Mouse (Mus musculus) bone marrow, adult 2 months (tissue): ENCODE data around the gene Snorc. TPM values are rescaled to one million over a fixed set of nuclear protein-coding genes. Genes with fewer than 3 reads are reported as not detected.
A peak's percentile ranks its signal among the peaks of the same experiment; 100 is the strongest.
"Not testable (repeated sequence)": the region's sequence is repeated elsewhere in the genome, so short reads cannot be mapped to it uniquely, and the experiment has no call there.

Source experiments
- H3K27ac ChIP-seq: fragments of 200-500 bp; 2 replicates; pipeline ENCODE4 v1.5.1; 2012; ENCODE audit warnings: low read depth, mild to moderate bottlenecking, control low read depth, inconsistent platforms, low read length; ENCODE audit not compliant: control insufficient read depth, poor library complexity, insufficient read depth
- H3K4me1 ChIP-seq: fragments of 200-500 bp; 2 replicates; pipeline ENCODE4 v1.6.1; 2011; ENCODE audit warnings: low read length; ENCODE audit not compliant: control insufficient read depth, insufficient read depth
- H3K4me3 ChIP-seq: fragments of 200-500 bp; replicated peaks from 2 replicates; pipeline ENCODE3; 2011; ENCODE audit warnings: mild to moderate bottlenecking, low read depth, low read length, control low read depth; ENCODE audit not compliant: control insufficient read depth
- CTCF ChIP-seq: fragments of 200-500 bp; IDR thresholded peaks from 2 replicates; pipeline ENCODE4 v1.5.1; 2011; ENCODE audit warnings: low read length, control low read depth; ENCODE audit not compliant: control insufficient read depth, insufficient read depth
- POLR2A ChIP-seq: fragments of 200-500 bp; IDR thresholded peaks from 2 replicates; pipeline ENCODE4 v1.6.1; 2011; ENCODE audit warnings: low read depth, mild to moderate bottlenecking, control low read depth, low read length, borderline replicate concordance; ENCODE audit not compliant: control insufficient read depth
- WGBS: fragments of 180-500 bp; shearing (Covaris S2); methylation state at CpG from one replicate; pipeline ENCODE4 v1.1.7; 2018; 5-methylcytosine and 5-hydroxymethylcytosine counted together
- polyA plus RNA-seq: library from polyadenylated mRNA; stranded (reverse); fragments of >200 nt; gene quantifications from 2 replicates; pipeline ENCODE4 v1.2.4, GENCODE M21; 2011; ENCODE audit warnings: low replicate concordance; ENCODE audit not compliant: missing spikeins, insufficient read depth, insufficient read length

Gene Snorc
- polyA plus RNA-seq, result not detected in 2 replicates

GRCm38 (mm10) chr1:87469971-87470370 lies at the start of gene Snorc:
TSS of gene Snorc (plus strand) at chr1:87470271.
- not testable (repeated sequence) for H3K4me3 ChIP-seq, H3K4me1 ChIP-seq, H3K27ac ChIP-seq
- 89% methylated on average over 9 of the region's 10 CpGs for WGBS

- TF ChIP-seq CTCF (no peak), POLR2A (no peak)
- 91% methylated on average over 2 of the region's 2 CpGs for WGBS
- Histone ChIP-seq H3K4me3 (no peak overlapping the region), H3K27ac (no peak overlapping the region), H3K4me1 (no peaks in the 10 kb centered on the region)
Measured at GRCm38 (mm10) chr1:87435125-87435524, 34.9 kb upstream of the Snorc start.

- H3K4me1 ChIP-seq, result no peaks in the 10 kb centered on the region
- H3K27ac ChIP-seq, result no peak overlapping the region
- no peak overlapping the region for H3K4me3 ChIP-seq
- WGBS, result 71% methylated on average over 6 of the region's 6 CpGs
- TF ChIP-seq POLR2A, result no peak
- TF ChIP-seq CTCF, result no peak
Measured at GRCm38 (mm10) chr1:87436583-87436982, 33.5 kb upstream of the Snorc start.

GRCm38 (mm10) chr1:87447183-87448104 lies 22.6 kb upstream of the Snorc start:
- no peak overlapping the region; the same call in 1 of the 2 replicates for H3K27ac ChIP-seq
- no peak for TF ChIP-seq POLR2A
- peak; percentile 74 for TF ChIP-seq CTCF
- no peak overlapping the region for H3K4me3 ChIP-seq
- H3K4me1 ChIP-seq, result no peaks in the 10 kb centered on the region
- WGBS, result 40% methylated on average over 5 of the region's 5 CpGs

GRCm38 (mm10) chr1:87449432-87449831 lies 20.6 kb upstream of the Snorc start:
- H3K4me3 ChIP-seq, result no peak overlapping the region
- TF ChIP-seq POLR2A (no peak), CTCF (no peak)
- H3K4me1 ChIP-seq, result no peaks in the 10 kb centered on the region
- 76% methylated on average over 4 of the region's 4 CpGs for WGBS
- no peak overlapping the region for H3K27ac ChIP-seq

GRCm38 (mm10) chr1:87456425-87456824 lies 13.6 kb upstream of the Snorc start:
- H3K4me1 ChIP-seq, result no peaks in the 10 kb centered on the region
- TF ChIP-seq POLR2A (no peak), CTCF (no peak)
- no peak overlapping the region for H3K4me3 ChIP-seq
- WGBS, result 75% methylated on average over 1 of the region's 1 CpGs
- no peak overlapping the region for H3K27ac ChIP-seq

- 78% methylated on average over 4 of the region's 4 CpGs for WGBS
- H3K4me3 ChIP-seq, result no peak overlapping the region
- no peak overlapping the region for H3K27ac ChIP-seq
- H3K4me1 ChIP-seq, result no peaks in the 10 kb centered on the region
- TF ChIP-seq POLR2A (no peak), CTCF (no peak)
Measured at GRCm38 (mm10) chr1:87458045-87458444, 12.0 kb upstream of the Snorc start.

- H3K4me1 ChIP-seq, H3K27ac ChIP-seq, H3K4me3 ChIP-seq: not testable (repeated sequence)
- WGBS, result 69% methylated on average over 6 of the region's 7 CpGs
Measured at GRCm38 (mm10) chr1:87459856-87460255, 10.2 kb upstream of the Snorc start.

GRCm38 (mm10) chr1:87467469-87467868 lies 2.6 kb upstream of the Snorc start:
- H3K27ac ChIP-seq, result no peak overlapping the region
- H3K4me3 ChIP-seq, result no peak overlapping the region
- no peak for TF ChIP-seq CTCF
- TF ChIP-seq POLR2A, result no peak
- no peaks in the 10 kb centered on the region for H3K4me1 ChIP-seq
- WGBS, result 70% methylated on average over 9 of the region's 9 CpGs
